Mouse (Mus musculus) embryonic fibroblast, embryonic 13.5 days (primary cell): ENCODE measurements around the gene Tcf7l1.

Experiments used
- CTCF ChIP-seq: IDR thresholded peaks from 2 replicates; pipeline ENCODE4 v1.5.1; 2011; ENCODE audit warnings: mild to moderate bottlenecking, control low read depth, low read length, moderate library complexity, borderline replicate concordance; ENCODE audit not compliant: insufficient read depth
- POLR2A ChIP-seq: IDR thresholded peaks from 2 replicates; pipeline ENCODE4 v1.6.1; 2011; ENCODE audit warnings: low read depth, mild to moderate bottlenecking, control low read depth, low read length, moderate library complexity

DNA sequence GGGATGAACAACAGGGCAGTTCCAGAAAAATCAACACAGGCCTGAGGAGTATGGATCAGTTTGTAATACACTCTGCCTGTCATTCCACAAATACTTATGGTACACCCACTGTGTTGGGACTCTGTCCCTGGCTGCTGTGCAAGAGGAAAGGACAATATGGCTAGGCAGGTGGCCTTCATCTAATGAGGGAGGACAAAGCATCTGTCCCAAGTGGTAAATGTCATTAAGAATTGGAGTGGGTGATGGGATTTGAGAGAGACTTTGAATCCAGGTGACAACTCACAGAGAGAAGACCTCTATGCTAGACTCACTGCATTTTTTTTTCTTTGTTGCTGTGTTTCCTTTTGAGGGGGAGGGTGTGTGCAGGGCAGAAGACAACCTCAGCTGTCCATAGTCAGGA, 115.3 kb downstream of the Tcf7l1 start:
- TF ChIP-seq CTCF (no peak), POLR2A (no peak)
